Mouse (Mus musculus) Muller cell, postnatal 12 days (primary cell): ENCODE results near the gene Spag9.

Experiments used
- DNase-seq: peaks from one replicate; pipeline ENCODE4 v3.0.0-alpha.2; 2015; ENCODE audit errors: inconsistent ontology term

The Spag9 gene

GRCm38 (mm10) chr11:94154201-94154600, 158.3 kb downstream of the Spag9 start:
- DNase-seq: no peak

- no peak for DNase-seq
These were observed 162.6 kb downstream of the Spag9 start for GRCm38 (mm10) chr11:94158521-94158920.

- peak; percentile 68 for DNase-seq
These were observed 163.4 kb downstream of the Spag9 start for GRCm38 (mm10) chr11:94159066-94159880.

GRCm38 (mm10) chr11:94159911-94160415, 164.1 kb downstream of the Spag9 start:
- DNase-seq: peak; percentile 33

GRCm38 (mm10) chr11:94160443-94161266, 164.8 kb downstream of the Spag9 start:
- peak; percentile 98 for DNase-seq

GRCm38 (mm10) chr11:94161267-94161646, 165.4 kb downstream of the Spag9 start:
- DNase-seq: peak; percentile 66

- no peak for DNase-seq
These were observed 166.1 kb downstream of the Spag9 start for GRCm38 (mm10) chr11:94161867-94162581.

GRCm38 (mm10) chr11:94163005-94163767, 167.3 kb downstream of the Spag9 start:
- no peak for DNase-seq

- no peak for DNase-seq
These were observed 169.9 kb downstream of the Spag9 start for GRCm38 (mm10) chr11:94165745-94166144.

GRCm38 (mm10) chr11:94168238-94168637, 172.3 kb downstream of the Spag9 start:
- DNase-seq: no peak

- DNase-seq: no peak
These were observed 173.7 kb downstream of the Spag9 start for GRCm38 (mm10) chr11:94169596-94169995.

- no peak for DNase-seq
These were observed 175.8 kb downstream of the Spag9 start for GRCm38 (mm10) chr11:94171691-94172090.

- no peak for DNase-seq
These were observed 176.3 kb downstream of the Spag9 start for GRCm38 (mm10) chr11:94172186-94172585.

GRCm38 (mm10) chr11:94173726-94174146, 177.8 kb downstream of the Spag9 start:
- DNase-seq: no peak

- DNase-seq: no peak
These were observed 179.4 kb downstream of the Spag9 start for GRCm38 (mm10) chr11:94175288-94175687.
